Mouse (Mus musculus) brain, embryonic 14.5 days (tissue): Measurements from ENCODE around the gene Calm1. TPM values are rescaled to one million over a fixed set of nuclear protein-coding genes. Genes with fewer than 3 reads are reported as not detected.
A peak's percentile ranks its signal among the peaks of the same experiment; 100 is the strongest.

Experiments
- DNase-seq: peaks from one replicate; pipeline ENCODE4 v3.0.0-alpha.2; 2011; ENCODE audit warnings: low read depth
- CTCF ChIP-seq: fragments of 200-500 bp; IDR thresholded peaks from 2 replicates; pipeline ENCODE4 v1.5.1; 2012; ENCODE audit warnings: inconsistent platforms, mild to moderate bottlenecking, moderate library complexity, borderline replicate concordance; ENCODE audit not compliant: insufficient read depth, insufficient read length; ENCODE audit errors: extremely low read depth
- POLR2A ChIP-seq: fragments of 200-500 bp; IDR thresholded peaks from 2 replicates; pipeline ENCODE4 v1.6.1; 2012; ENCODE audit warnings: mild to moderate bottlenecking, inconsistent platforms, borderline replicate concordance; ENCODE audit not compliant: poor library complexity, insufficient read depth, insufficient read length, severe bottlenecking; ENCODE audit errors: extremely low read depth
- polyA plus RNA-seq: library from polyadenylated mRNA; depleted of rRNA; stranded (reverse); fragments of >200 nt; gene quantifications from 2 replicates; pipeline ENCODE4 v1.2.3, GENCODE M21; 2012

The Calm1 gene
- polyA plus RNA-seq, 1 experiment, result 624 TPM

GRCm38 (mm10) chr12:100200645-100201362 is 1.6 kb downstream of the Calm1 start:
- peak; percentile 68 for DNase-seq

GRCm38 (mm10) chr12:100201363-100201711 is 2.1 kb downstream of the Calm1 start:
- TF ChIP-seq CTCF (no peak), POLR2A (no peak)
- DNase-seq, result no peak

More at GRCm38 (mm10) chr12:100200645-100201362, 1.6 kb downstream of the Calm1 start:
- TF ChIP-seq CTCF, result no peak
- TF ChIP-seq POLR2A, result no peak

- TF ChIP-seq CTCF, result peak; percentile 100
- TF ChIP-seq POLR2A, result no peak
- peak; percentile 99 for DNase-seq
Measured at GRCm38 (mm10) chr12:100201838-100202237, 2.6 kb downstream of the Calm1 start.

GRCm38 (mm10) chr12:100203759-100204158 is 4.5 kb downstream of the Calm1 start:
- no peak for DNase-seq
- TF ChIP-seq POLR2A, result no peak
- no peak for TF ChIP-seq CTCF

GRCm38 (mm10) chr12:100205156-100205555 is 5.9 kb downstream of the Calm1 start:
- DNase-seq, result no peak
- TF ChIP-seq POLR2A (no peak), CTCF (no peak)

- no peak for DNase-seq
- TF ChIP-seq CTCF (no peak), POLR2A (no peak)
Measured at GRCm38 (mm10) chr12:100206521-100206920, 7.3 kb downstream of the Calm1 start.

DNA sequence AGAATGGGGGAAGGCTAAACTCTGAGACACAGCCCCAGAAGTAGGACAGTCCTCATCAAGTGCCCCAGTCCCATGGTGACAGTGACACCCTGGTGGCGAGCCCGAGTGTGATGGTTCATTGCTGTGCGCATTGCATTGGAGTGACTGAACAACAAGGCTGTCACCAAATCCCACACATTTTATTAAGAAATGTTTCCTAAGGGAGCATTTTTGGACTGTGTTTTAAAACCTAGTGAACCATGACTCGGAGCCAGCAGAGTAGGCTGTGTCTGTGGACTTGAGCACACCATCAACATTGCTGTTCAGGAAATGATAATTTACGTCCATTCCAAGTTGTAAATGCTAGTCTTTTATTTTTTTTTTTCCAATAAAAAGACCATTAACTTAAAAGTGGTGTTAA is 7.7 kb downstream of the Calm1 start:
- TF ChIP-seq CTCF, result no peak
- TF ChIP-seq POLR2A, result no peak
- DNase-seq, result no peak

DNA sequence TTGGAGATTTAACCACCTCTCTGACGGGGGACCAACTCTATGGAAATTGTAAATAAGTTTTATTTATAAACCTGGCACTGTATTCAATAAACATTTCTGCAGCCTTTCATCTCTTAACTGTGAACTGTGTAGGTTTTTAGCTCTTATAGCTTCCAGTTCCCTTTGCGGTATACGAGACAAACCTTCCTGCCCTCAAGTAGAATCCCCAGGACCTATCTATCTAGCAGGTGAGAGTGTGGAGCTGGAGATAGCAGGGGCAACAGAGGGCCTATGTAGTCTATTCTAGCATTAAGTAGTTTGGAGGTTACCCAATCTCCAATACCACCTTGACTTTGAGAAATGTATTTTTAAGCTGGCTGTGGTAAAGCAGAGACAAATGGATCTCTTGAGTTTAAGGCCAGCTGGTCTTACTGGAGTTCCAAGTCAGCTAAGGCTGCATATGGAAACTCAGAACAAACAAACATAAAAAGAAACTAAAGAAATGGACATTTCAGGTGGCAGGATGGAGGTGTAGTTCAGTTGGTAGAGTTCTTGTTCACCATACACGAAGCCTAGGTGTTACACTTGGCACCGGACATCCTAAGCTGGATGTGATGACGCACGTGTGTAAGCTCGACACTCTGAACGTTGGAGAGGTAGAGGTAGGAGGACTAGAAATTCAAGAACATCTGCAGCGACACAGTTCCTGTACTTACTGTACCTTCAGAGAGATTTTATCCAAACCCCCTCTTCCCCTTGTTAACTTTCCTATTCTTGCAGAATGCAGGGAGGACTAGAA is 10.7 kb downstream of the Calm1 start:
- no peak for TF ChIP-seq CTCF
- no peak for TF ChIP-seq POLR2A
- no peak for DNase-seq

DNA sequence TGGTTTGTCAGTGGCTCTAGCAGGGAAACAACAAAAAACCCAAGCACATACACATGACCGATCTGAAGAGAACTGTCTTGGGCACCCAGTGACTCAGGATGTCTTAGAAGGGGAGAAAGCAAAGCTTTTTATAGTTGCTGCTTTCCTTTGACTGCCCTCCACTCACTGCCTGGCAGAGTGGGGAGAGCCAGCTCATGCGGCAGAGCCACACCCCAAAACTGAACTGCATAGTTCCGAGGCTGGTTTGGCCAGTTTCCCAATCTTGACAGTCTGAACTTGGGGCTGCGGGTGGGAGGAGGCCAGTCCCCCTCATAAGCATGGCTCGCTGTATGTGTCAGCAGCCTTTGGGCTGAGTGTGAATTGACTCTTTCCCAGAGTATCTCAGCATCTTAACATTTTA is 11.7 kb downstream of the Calm1 start:
- DNase-seq, result peak; percentile 62
- TF ChIP-seq POLR2A (no peak), CTCF (no peak)

DNA sequence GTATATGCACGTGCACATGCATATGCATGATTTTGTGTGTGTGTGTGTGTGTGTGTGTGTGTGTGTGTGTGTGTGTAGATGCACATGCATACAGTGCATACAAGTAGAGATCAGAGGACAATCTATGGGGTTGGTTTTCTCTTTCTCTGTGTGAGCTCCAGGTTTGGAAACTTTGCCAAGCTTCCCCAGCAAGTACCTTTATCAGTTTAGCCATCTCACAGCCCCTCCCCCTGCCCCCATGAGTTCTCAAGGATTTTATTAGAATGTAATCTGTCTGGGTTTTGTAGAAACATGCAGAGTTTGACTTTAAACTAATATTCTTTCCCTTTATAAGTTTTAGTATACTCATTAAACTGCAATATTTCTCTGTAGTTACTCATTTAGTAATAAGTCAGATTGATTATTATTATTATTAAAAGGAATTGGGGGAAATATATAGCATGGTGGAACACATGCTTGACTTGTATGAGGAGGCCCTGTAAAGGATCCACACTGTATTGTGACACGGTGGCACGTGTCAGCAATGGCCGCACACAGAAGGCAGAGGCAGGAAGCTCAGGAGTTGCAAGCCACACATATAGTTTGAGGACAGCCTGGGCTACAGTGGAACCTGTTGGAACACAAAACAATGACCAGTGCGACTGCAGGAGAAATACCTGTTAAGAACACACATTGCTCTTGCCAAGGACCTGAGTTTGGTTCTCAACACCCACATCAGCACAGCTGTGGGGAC is 12.4 kb downstream of the Calm1 start:
- DNase-seq, result no peak
- TF ChIP-seq POLR2A (no peak), CTCF (no peak)

- TF ChIP-seq POLR2A (no peak), CTCF (no peak)
- peak; percentile 42 for DNase-seq
Measured at GRCm38 (mm10) chr12:100212397-100212796, 13.2 kb downstream of the Calm1 start.
